Mouse (Mus musculus) E14TG2a.4 (cell line): ENCODE data around the gene Gpsm2.

Experiments
- CTCF ChIP-seq: conservative IDR thresholded peaks from 2 replicates; pipeline ENCODE4 v1.5.1; 2014; ENCODE audit warnings: low read length
- POU5F1 ChIP-seq: IDR thresholded peaks from 2 replicates; pipeline ENCODE4 v1.6.1; 2014; ENCODE audit warnings: low read length, borderline replicate concordance

DNA sequence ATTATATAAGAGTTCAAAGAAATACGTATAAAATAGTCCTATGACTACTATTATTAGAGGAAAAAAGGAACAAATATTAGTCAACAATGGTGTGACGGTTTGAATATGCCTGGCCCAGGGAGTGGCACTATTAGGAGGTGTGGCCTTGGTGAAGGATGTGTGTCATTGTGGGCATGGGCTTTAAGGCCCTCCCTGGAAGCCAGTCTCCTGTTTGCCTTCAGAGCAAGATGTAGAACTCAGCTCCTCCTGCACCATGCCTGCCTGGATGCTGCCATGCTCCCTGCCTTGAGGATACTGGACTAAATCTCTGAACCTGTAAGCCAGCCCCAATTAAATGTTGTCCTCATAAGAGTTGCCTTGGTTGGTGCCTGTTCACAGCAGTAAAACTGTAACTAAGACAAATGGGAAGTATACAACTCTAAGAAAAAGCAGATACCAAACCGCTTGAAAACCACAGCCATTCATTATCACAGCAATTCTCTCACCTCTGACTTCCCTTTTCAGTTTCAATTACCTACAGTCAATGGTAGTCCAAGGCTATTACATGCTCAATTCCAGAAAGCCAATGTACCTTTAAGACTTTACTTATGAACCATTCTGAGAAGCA is 4.1 kb downstream of the Gpsm2 start:
- TF ChIP-seq CTCF = no peak
- no peak for TF ChIP-seq POU5F1
